Mouse (Mus musculus) kidney, adult 2 months (tissue): Measurements from ENCODE around the gene B3gnt9. TPM values are rescaled to one million over a fixed set of nuclear protein-coding genes. Genes with fewer than 3 reads are reported as not detected.

ENCODE experiments used
- DNase-seq: peaks from one replicate; pipeline ENCODE4 v3.0.0; 2021
- H3K27ac ChIP-seq: fragments of 200-500 bp; 2 replicates; pipeline ENCODE4 v1.5.1; 2012; ENCODE audit warnings: low read depth, low read length, control low read depth, inconsistent platforms; ENCODE audit not compliant: insufficient read depth
- H3K27me3 ChIP-seq: fragments of 200-500 bp; replicated peaks from 2 replicates; pipeline ENCODE4 v1.6.1; 2012; ENCODE audit warnings: mild to moderate bottlenecking, moderate library complexity, low read length, inconsistent platforms; ENCODE audit not compliant: control insufficient read depth, insufficient read depth
- H3K36me3 ChIP-seq: fragments of 200-500 bp; 2 replicates; pipeline ENCODE4 v1.6.1; 2012; ENCODE audit warnings: mild to moderate bottlenecking, moderate library complexity, low read length, inconsistent platforms; ENCODE audit not compliant: control insufficient read depth, insufficient read depth
- H3K4me1 ChIP-seq: fragments of 200-500 bp; 2 replicates; pipeline ENCODE4 v1.6.1; 2011; ENCODE audit warnings: low read length; ENCODE audit not compliant: control insufficient read depth, insufficient read depth
- H3K4me3 ChIP-seq: fragments of 200-500 bp; 2 replicates; pipeline ENCODE4 v1.5.1; 2011; ENCODE audit warnings: mild to moderate bottlenecking, low read depth, low read length, control low read depth; ENCODE audit not compliant: insufficient read depth
- CTCF ChIP-seq: fragments of 200-500 bp; conservative IDR thresholded peaks from 2 replicates; pipeline ENCODE4 v1.5.1; 2011; ENCODE audit warnings: low read depth, mild to moderate bottlenecking, control low read depth, low read length, moderate library complexity, mixed read lengths; ENCODE audit not compliant: insufficient read depth, insufficient read length
- POLR2A ChIP-seq: fragments of 200-500 bp; IDR thresholded peaks from one replicate; pipeline ENCODE4 v1.6.1; 2011; ENCODE audit warnings: low read depth, low read length, control low read depth
- WGBS: fragments of 180-500 bp; shearing (Covaris S2); methylation state at CpG from one replicate; pipeline ENCODE4 v1.1.7; 2018; 5-methylcytosine and 5-hydroxymethylcytosine counted together
- polyA plus RNA-seq: library from polyadenylated mRNA; depleted of rRNA; stranded (reverse); fragments of >200 nt; gene quantifications from 2 replicates; pipeline ENCODE4 v1.2.3, GENCODE M21; 2012; rRNA removed

Gene B3gnt9
- 4.8 and 5.3 TPM in 2 replicates for polyA plus RNA-seq

GRCm38 (mm10) chr8:105254966-105255350 is at the start of gene B3gnt9:
Gene B3gnt9, minus strand, starts transcription at chr8:105255153.
- peak; percentile 47 for DNase-seq
- no peaks in the 10 kb centered on the region for H3K36me3 ChIP-seq
- H3K4me1 ChIP-seq: peaks cover 3% of the 10 kb centered on the region; the same call in 1 of the 2 replicates
- no peak for TF ChIP-seq CTCF
- TF ChIP-seq POLR2A: no peak
- WGBS: 11% methylated on average over 14 of the region's 14 CpGs
- H3K27me3 ChIP-seq: no peaks in the 10 kb centered on the region
- peak within 1 kb of the TSS; percentile 62 for H3K4me3 ChIP-seq
- H3K27ac ChIP-seq: no peak within 1 kb of the TSS

GRCm38 (mm10) chr8:105303874-105304273 is 48.9 kb upstream of the B3gnt9 start:
- no peak overlapping the region for H3K4me3 ChIP-seq
- no peaks in the 10 kb centered on the region for H3K27me3 ChIP-seq
- 59% methylated on average over 9 of the region's 9 CpGs for WGBS
- no peaks in the 10 kb centered on the region; the same call in none of the 2 replicates for H3K36me3 ChIP-seq
- H3K4me1 ChIP-seq: peaks cover 9% of the 10 kb centered on the region; the same call in 1 of the 2 replicates
- DNase-seq: no peak
- TF ChIP-seq POLR2A (no peak), CTCF (no peak)
- no peak overlapping the region for H3K27ac ChIP-seq

- DNase-seq: no peak
Measured at GRCm38 (mm10) chr8:105303396-105303795, 48.4 kb upstream of the B3gnt9 start.

GRCm38 (mm10) chr8:105299962-105300361 is 45.0 kb upstream of the B3gnt9 start:
- H3K27me3 ChIP-seq: no peaks in the 10 kb centered on the region
- no peaks in the 10 kb centered on the region; the same call in none of the 2 replicates for H3K36me3 ChIP-seq
- 95% methylated on average over 8 of the region's 8 CpGs for WGBS
- no peak for DNase-seq
- no peak overlapping the region for H3K27ac ChIP-seq
- peaks cover 7% of the 10 kb centered on the region; the same call in 1 of the 2 replicates for H3K4me1 ChIP-seq
- H3K4me3 ChIP-seq: no peak overlapping the region
- TF ChIP-seq POLR2A (no peak), CTCF (no peak)

More at GRCm38 (mm10) chr8:105303396-105303795, 48.4 kb upstream of the B3gnt9 start:
- H3K4me3 ChIP-seq: no peak overlapping the region
- no peak overlapping the region for H3K27ac ChIP-seq
- WGBS: 74% methylated on average over 8 of the region's 8 CpGs
- H3K36me3 ChIP-seq: no peaks in the 10 kb centered on the region; the same call in none of the 2 replicates
- H3K27me3 ChIP-seq: no peaks in the 10 kb centered on the region
- H3K4me1 ChIP-seq: peaks cover 13% of the 10 kb centered on the region; the same call in 1 of the 2 replicates
- TF ChIP-seq POLR2A: no peak
- TF ChIP-seq CTCF: no peak

DNA sequence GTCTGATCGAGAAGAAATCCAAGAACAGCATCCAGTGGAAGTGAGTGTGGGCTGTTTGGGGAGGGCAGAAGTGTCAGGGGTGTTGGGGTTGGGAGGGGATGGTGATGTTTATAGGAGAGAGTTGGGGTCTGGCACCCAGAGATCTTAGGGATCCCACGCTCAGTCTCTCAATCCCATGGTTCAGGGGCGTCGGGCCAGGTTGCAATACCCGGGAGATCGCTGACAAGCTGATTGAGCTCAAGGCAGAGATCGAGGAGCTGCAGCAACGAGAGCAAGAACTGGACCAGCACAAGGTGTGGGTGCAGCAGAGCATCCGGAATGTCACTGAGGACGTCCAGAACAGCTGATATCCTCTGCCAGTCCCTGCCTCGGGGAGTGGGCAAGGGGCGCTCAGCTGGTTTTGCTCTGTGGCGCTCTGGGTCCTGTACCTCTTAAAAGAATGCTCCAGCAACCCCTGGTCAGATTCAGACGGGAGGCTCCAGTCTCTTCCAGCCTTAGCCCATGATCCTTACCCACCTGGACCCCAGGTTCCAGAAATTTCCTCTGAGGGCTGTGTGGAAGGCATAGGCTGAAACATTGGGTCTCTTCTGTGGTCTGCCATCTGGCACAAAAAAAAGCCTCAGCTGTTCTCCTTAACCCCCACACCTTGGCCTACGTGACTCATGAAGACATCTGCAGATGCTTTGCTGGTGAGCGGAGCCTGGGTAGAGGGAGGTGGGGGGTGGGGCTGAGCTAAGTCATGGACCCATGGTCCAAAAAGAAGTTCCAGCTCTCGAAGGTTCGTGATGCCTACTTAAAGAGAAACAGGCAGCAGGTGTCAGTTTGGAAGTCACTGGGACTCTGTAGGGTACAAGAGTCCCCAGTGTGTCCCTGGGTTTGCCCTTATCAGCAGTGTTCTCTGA is 43.6 kb upstream of the B3gnt9 start:
- no peaks in the 10 kb centered on the region; the same call in none of the 2 replicates for H3K36me3 ChIP-seq
- H3K4me1 ChIP-seq: peaks cover 7% of the 10 kb centered on the region; the same call in 1 of the 2 replicates
- no peak for TF ChIP-seq POLR2A
- TF ChIP-seq CTCF: no peak
- peak overlapping the region; percentile 88 for H3K4me3 ChIP-seq
- no peaks in the 10 kb centered on the region for H3K27me3 ChIP-seq
- H3K27ac ChIP-seq: no peak overlapping the region
- no peak for DNase-seq
- WGBS: 37% methylated on average over 18 of the region's 18 CpGs

DNA sequence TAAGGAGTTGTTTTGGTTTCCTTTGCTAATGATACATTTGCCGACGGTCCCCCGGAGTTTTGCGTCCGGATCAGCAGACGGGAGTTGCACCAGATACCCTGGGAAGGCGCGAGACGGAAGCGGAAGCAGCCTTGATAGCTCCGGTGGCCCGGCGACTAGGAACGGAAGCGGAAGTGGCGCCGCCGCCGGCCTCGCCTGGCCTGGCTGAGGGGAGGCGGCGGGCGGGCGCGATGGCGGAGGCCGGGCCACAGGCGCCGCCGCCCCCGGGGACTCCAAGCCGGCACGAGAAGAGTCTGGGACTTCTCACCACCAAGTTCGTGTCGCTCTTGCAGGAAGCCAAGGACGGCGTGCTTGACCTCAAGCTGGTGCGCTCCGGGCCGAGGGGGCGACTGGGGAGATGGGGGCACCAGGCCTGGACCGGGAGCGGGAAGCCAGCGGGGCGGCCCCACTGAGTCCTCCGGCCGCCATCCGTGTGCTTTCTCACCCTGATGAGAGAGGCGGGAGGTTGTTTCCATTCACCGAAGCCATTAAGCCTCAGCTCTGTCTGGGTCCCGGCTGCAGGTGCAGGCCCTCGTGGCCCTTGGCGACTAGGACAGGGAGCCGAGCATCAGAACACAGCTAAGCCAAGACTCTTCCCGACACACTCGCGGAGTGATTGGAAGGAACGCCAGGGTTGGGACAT is 42.7 kb upstream of the B3gnt9 start, which contains the start of gene E2f4:
E2f4 (plus strand) TSS at position 153 of the 682 bp plus-strand sequence.
- peak; percentile 97 for DNase-seq
- Histone ChIP-seq H3K36me3 (no peaks in the 10 kb centered on the region; the same call in none of the 2 replicates), H3K4me3 (peak within 1 kb of the TSS; percentile 88), H3K4me1 (peaks cover 7% of the 10 kb centered on the region; the same call in 1 of the 2 replicates), H3K27ac (peak within 1 kb of the TSS; percentile 77), H3K27me3 (no peaks in the 10 kb centered on the region)
- TF ChIP-seq POLR2A: no peak
- TF ChIP-seq CTCF: no peak
- WGBS: under 1% methylated on average over 58 of the region's 58 CpGs
